Mouse (Mus musculus) layer of hippocampus, adult 8-10 months (tissue): ENCODE measurements around the gene Cdk13. TPM values are rescaled to one million over a fixed set of nuclear protein-coding genes. Genes with fewer than 3 reads are reported as not detected.

ENCODE experiments used
- DNase-seq, 2 experiments: peaks; one replicate each; pipeline ENCODE4 v3.0.0; 2022; ENCODE audit warnings: low spot score in 2 of 2
- total RNA-seq, 4 experiments: library from RNA; stranded (reverse); gene quantifications; 2 replicates each; pipeline ENCODE4 v1.2.4; 2022

Cdk13 gene
- total RNA-seq, 4 experiments from 2014 or later, result 57.4 to 64.8 (median 59.1) TPM

DNA sequence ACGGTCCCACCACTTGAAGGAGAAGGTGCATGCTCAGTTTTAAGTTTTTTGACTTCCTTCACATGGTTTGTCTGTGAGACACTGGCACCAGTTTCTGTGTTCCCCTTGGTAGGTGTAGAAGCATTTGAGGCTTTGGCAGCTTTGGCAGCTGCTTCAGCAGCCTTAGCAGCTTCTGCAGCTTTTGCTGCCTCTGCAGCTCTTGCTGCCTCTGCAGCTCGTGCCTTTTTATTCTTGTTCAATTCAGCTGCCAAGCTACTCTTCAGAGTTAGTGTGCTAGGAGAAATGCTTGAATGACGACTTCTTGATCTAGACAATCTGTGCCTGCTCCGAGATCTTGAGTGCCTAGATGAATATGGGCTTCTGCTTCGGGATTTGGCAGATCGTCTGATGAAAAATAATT is 32.3 kb downstream of the Cdk13 start:
- DNase-seq, result peak; percentile 26 to 35

- no peak for DNase-seq
Observed at GRCm38 (mm10) chr13:17762405-17762804, 42.5 kb downstream of the Cdk13 start.

DNA sequence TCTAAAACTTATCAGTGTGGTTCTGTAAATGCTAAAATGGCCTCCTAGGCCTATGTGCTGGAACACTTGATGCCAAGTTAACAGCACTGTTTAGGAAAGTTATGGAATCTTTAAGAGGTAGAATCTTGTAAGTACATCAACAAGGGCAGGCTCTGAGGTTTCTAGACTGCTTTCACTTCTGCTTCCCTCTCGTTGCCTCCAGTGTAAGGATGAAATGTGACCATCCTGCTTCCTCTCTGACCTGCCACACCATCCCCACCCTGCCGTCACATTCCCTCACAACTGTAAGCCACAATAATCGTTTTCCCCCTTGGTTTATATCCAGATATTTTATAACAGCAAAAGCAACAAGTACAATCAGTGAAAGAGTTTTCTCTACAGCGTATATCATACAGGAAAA is 49.9 kb downstream of the Cdk13 start:
- no peak for DNase-seq

GRCm38 (mm10) chr13:17728798-17729197 is 76.1 kb downstream of the Cdk13 start:
- no peak for DNase-seq

- no peak for DNase-seq
Observed at GRCm38 (mm10) chr13:17727922-17728321, 77.0 kb downstream of the Cdk13 start.

- DNase-seq, result no peak
Observed at GRCm38 (mm10) chr13:17717357-17717756, 87.5 kb downstream of the Cdk13 start.

GRCm38 (mm10) chr13:17708784-17709311 is 96.0 kb downstream of the Cdk13 start:
- no peak for DNase-seq

- no peak for DNase-seq
Observed at GRCm38 (mm10) chr13:17705188-17705826, 99.6 kb downstream of the Cdk13 start.

DNA sequence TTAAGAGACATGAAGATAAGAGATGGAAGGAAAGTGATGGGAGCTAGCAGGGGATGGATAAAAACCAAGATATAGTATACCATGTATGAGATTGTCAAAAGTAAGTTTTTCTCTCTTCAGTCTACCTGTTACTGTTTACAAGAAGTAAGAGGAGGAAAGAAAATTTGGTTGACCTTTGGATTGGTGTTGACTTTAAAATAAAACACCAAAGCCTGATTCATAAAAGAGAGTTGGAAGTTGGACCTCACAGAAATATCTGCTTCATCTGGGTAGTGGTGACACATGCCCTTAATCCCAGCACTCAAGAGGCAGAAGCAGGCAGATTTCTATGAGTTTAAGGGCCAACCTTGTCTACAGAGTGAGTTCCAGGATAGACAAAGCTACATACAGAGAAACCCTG is 102.6 kb downstream of the Cdk13 start:
- no peak for DNase-seq

GRCm38 (mm10) chr13:17701322-17701721 is 103.6 kb downstream of the Cdk13 start:
- no peak for DNase-seq

GRCm38 (mm10) chr13:17700090-17700715 is 104.7 kb downstream of the Cdk13 start:
- DNase-seq, result no peak

- no peak for DNase-seq
Observed at GRCm38 (mm10) chr13:17695898-17696580, 108.9 kb downstream of the Cdk13 start.

GRCm38 (mm10) chr13:17694911-17695699 is 109.8 kb downstream of the Cdk13 start, which contains the start of the genes Mplkip and Sugct:
Gene Mplkip, plus strand, starts transcription at chr13:17695192.
Gene Sugct, minus strand, starts transcription at chr13:17695553.
- DNase-seq, result peak; percentile 99 to 100

- DNase-seq, result peak; percentile 44 to 55
Observed at GRCm38 (mm10) chr13:17694414-17694813, 110.5 kb downstream of the Cdk13 start.

- no peak for DNase-seq
Observed at GRCm38 (mm10) chr13:17693816-17694215, 111.1 kb downstream of the Cdk13 start.

DNA sequence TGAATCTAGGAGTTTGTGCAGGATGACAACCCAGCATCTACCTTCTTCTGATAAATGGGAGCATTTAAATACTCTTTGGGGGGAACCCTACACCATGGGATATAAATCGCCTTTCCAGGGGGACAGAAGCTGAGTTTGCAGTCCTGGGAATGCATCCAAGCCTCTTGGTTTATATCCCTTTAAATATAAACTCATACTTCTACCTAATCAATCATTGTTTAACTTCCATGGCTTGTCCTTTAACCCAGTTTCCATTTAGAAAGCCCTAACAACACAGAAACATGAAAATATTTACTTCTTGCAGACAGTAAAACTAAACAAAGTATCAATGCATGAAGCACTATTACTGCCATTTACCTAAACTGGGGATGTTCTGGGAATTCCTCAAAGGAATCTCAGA is 113.5 kb downstream of the Cdk13 start:
- no peak for DNase-seq

- no peak for DNase-seq
Observed at GRCm38 (mm10) chr13:17690686-17691085, 114.2 kb downstream of the Cdk13 start.

- DNase-seq, result no peak
Observed at GRCm38 (mm10) chr13:17689461-17689860, 115.4 kb downstream of the Cdk13 start.

DNA sequence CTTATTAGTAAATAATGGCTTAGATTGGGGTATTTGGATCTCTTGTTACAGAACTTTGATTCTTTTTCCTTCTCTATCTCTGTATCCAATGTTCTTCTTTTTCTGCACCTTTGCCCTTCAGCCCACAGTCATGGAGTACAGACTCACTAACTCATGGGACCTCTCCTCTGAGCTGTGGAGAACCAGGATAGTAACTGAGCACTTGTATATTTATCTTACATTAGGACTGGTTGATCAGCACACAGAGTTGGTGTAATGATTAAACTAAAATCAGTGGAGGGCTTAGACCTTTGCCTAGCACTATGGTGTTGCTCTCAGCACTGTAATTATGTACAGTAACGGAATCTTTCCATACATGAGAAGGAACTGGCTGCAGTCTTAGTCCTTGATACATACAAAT is 133.8 kb downstream of the Cdk13 start:
- no peak for DNase-seq

GRCm38 (mm10) chr13:17667380-17667779 is 137.5 kb downstream of the Cdk13 start:
- DNase-seq, result no peak
